32 mouse cellular contexts compared by ENCODE assay signal in the genomic region with DNA sequence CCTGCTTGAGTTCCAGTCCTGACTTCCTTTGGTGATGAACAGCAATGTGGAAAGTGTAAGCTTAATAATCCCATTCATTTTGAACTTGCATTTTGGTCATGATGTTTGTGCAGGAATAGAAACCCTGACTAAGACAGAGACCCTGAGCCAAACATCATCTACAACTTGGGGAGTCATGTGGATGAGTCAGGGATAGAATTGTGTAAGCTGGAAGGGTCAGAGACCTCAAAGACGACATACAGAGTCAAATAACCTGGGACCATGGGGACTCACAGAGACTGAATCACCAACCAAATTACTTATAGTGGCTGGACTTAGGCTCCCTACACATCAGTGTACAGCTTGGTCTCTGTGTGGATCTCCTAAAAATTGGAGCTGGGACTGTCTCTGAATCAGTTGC. TPM values are rescaled to one million over a fixed set of nuclear protein-coding genes. Genes with fewer than 3 reads are reported as not detected.
"Had no signal": no experiment of that assay in that cellular context is flagged by ENCODE, and none has a peak within 500 bp of the region (broad histone marks: within the 10 kb centered on the region; RNA-seq: fewer than 3 reads in every experiment).

No protein-coding gene starts in this region.

RNA-seq across cellular contexts. Expression of a gene that starts 7.2 kb away (rescaled TPM):
- total RNA-seq: common myeloid progenitor, adult 5-6 weeks; forebrain, postnatal 0 days; gastrocnemius, adult 18-20 months; gastrocnemius, adult 2 months; gastrocnemius, adult 8-10 months; gastrocnemius, postnatal 10 days; gastrocnemius, postnatal 14 days; gastrocnemius, postnatal 25 days; gastrocnemius, postnatal 36 days; gastrocnemius, postnatal 4 days; granulocyte monocyte progenitor cell, adult 5-6 weeks; heart, adult 18-20 months; heart, adult 2 months; heart, adult 8-10 months had no signal
- polyA plus RNA-seq: cortical plate, adult 2 months; embryonic facial prominence, embryonic 10.5 days; embryonic facial prominence, embryonic 11.5 days; embryonic facial prominence, embryonic 12.5 days; embryonic facial prominence, embryonic 13.5 days; embryonic facial prominence, embryonic 14.5 days; embryonic facial prominence, embryonic 15.5 days; erythroblast, embryonic 14.5 days; forebrain, embryonic 10.5 days; forebrain, embryonic 11.5 days; forebrain, embryonic 12.5 days; forebrain, embryonic 13.5 days; forebrain, embryonic 14.5 days; forebrain, embryonic 15.5 days; forebrain, embryonic 16.5 days; forebrain, postnatal 0 days; frontal cortex, adult 2 months; gonadal fat pad, adult 2 months; heart, adult 2 months; heart, embryonic 10.5 days had no signal
